Mouse (Mus musculus): Measurements from ENCODE around the gene Add1. TPM values are rescaled to one million over a fixed set of nuclear protein-coding genes. Genes with fewer than 3 reads are reported as not detected.

The Add1 gene
- polyA plus RNA-seq, 1 experiment from 2014 or later: 182 TPM

DNA sequence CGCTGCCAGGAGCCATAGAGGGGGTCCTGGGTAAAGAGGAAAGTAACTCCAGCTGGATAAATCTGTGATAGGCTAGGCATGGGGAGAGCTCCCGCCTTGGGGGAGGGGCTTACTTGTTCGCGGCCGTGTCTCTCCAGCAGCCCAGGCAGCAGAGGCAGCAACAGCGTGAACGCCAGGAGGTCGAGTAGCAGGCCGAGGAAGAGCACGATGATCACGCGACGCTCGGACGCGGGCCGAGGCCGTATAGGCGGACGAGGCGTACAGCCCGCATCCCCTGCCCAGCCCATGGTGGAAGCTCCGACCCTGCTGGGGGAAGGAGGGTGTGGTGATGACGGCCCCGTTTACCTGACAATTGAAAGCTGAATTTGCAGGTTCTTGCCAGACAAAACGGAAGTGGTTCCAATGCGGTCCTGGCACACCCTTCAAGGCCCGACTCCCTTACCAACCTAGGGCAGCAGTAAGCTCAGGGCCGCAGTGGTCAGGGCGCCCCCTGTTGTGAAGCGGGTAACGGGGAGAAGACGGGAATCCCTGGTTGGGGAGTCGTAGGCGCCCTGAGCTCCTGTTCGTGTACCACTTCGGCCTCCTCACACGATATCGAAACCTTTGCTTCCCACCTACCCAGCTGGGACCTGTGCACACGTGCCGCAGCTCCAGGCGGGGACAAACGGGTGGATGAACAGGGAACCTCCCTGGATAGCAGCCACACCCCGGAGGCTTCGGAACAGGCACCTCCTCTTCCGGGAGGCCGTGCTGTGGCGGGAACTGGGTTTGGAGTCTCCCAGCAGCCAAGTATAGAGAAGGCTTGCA lies 63.2 kb downstream of the Add1 start, which contains the start of gene Mfsd10:
Gene Mfsd10, minus strand, starts transcription at position 732 of the 807 bp plus-strand sequence.
- Histone ChIP-seq H3K27ac (peak within 1 kb of the TSS; percentile 90), H3K9me3 (no peaks in the 10 kb centered on the region), H3K36me3 (replicated peaks) (peaks cover 85% of the 10 kb centered on the region), H3K4me1 (peaks cover 31% of the 10 kb centered on the region), H3K27me3 (ENCODE audit: poor library complexity, severe bottlenecking) (no peaks in the 10 kb centered on the region), H3K4me3 (peak within 1 kb of the TSS; percentile 65)
- WGBS: under 1% methylated on average over 48 of the region's 48 CpGs
- DNase-seq (ENCODE audit: extremely low spot score, low spot score): peak; percentile 78

DNA sequence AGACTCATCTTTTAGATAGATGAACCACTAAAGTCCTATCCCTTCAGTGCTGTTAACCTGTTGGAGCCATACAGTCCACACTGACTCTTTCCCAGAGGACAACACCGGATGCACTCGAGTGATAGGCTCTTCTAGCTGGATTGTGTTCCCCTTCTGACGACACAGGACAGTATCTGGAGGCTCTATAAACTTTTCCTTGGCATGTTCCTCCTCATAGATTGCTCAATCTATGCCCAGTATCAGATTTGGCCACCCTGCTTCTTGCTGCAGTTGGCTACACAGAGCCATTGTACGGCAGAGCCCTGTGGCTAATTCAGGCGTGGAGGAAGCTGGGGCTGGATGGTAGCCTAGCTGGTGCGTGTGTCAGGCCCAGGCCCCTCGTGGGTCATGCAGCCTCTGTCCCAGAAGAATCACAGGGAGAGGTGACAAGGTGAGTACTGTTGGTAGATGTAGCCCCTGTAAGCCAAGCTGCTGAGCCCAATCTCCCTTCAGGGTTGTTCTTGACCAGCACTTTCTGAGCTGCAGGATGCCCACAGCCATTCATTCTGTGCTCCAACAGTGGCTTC lies 64.2 kb downstream of the Add1 start:
- H3K4me1 ChIP-seq: peaks cover 31% of the 10 kb centered on the region
- peak overlapping the region; percentile 65 for H3K4me3 ChIP-seq
- no peaks in the 10 kb centered on the region for H3K9me3 ChIP-seq
- no peak for DNase-seq (ENCODE audit: extremely low spot score, low spot score)
- WGBS: 80% methylated on average over 7 of the region's 7 CpGs
- H3K27ac ChIP-seq: peak overlapping the region; percentile 90; the same call in 1 of the 2 replicates
- H3K36me3 ChIP-seq (replicated peaks): peaks cover 80% of the 10 kb centered on the region
- no peaks in the 10 kb centered on the region for H3K27me3 ChIP-seq (ENCODE audit: poor library complexity, severe bottlenecking)

DNA sequence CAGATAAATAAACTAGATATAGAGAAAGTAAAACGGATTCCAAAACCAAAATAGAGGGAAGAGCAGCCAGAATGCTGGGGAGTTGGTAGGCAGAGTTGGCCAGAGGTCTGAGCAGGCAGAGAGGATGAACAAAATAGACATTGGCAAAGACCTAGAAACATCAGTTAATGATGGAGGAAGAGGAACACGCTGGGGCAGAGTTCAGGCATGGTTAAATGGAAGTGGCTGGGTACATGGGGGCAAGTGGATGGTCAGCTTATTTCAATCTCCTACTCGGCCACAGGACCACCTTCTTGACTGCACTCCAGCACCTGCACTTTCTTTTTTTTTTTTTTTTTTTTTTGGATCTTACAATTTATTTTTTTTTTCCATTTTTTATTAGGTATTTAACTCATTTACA lies 68.5 kb downstream of the Add1 start:
- DNase-seq (ENCODE audit: extremely low spot score, low spot score): no peak
- Histone ChIP-seq H3K4me1 (peaks cover 9% of the 10 kb centered on the region), H3K9me3 (no peaks in the 10 kb centered on the region), H3K27ac (no peak overlapping the region), H3K36me3 (replicated peaks) (peaks cover 91% of the 10 kb centered on the region), H3K4me3 (no peak overlapping the region), H3K27me3 (ENCODE audit: poor library complexity, severe bottlenecking) (no peaks in the 10 kb centered on the region)
- 90% methylated on average over 3 of the region's 3 CpGs for WGBS

DNA sequence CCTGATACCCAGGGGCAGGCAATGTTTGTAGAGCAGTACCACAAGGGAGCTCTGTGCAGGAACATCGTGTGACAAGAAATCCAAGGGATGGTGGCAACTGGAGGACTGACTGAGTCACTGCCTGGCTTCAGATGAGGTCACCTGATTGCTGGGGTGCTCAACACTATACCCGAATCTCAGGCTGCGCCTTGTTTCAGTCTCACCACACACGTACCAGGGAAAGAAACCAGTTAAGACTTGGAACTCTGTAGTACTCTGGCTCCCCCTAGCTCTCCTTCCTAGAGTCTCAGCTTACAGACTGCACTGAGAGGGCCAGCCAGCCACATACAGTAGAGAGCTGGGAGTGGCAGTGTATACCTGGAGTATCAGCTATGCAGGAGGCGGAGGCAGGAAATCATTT lies 69.5 kb downstream of the Add1 start:
- H3K4me1 ChIP-seq: no peaks in the 10 kb centered on the region
- H3K9me3 ChIP-seq: no peaks in the 10 kb centered on the region
- H3K27me3 ChIP-seq (ENCODE audit: poor library complexity, severe bottlenecking): no peaks in the 10 kb centered on the region
- no peak overlapping the region for H3K4me3 ChIP-seq
- no peak overlapping the region for H3K27ac ChIP-seq
- WGBS: 80% methylated on average over 5 of the region's 5 CpGs
- DNase-seq (ENCODE audit: extremely low spot score, low spot score): no peak
- peaks cover 95% of the 10 kb centered on the region for H3K36me3 ChIP-seq (replicated peaks)

DNA sequence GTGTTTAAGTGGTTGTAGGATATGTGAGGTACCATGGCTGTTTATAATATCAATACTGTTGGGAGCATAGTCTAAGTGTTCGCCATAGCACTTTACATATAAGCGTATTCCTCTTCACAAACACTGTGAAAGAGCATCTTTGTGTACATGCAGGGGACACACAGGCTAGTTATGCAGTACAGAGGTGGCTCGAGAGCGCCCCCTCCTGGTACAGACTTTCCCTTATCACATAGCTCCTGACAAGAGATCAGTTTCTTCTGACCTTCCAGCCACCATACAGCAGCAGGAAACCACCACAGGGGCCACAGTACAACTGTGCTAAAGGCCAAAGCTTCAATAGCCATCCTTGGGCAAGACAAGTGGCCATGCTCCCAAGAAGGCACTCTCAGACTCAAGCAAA lies 74.1 kb downstream of the Add1 start:
- peaks cover 100% of the 10 kb centered on the region for H3K36me3 ChIP-seq (replicated peaks)
- WGBS: 48% methylated on average over 4 of the region's 4 CpGs

DNA sequence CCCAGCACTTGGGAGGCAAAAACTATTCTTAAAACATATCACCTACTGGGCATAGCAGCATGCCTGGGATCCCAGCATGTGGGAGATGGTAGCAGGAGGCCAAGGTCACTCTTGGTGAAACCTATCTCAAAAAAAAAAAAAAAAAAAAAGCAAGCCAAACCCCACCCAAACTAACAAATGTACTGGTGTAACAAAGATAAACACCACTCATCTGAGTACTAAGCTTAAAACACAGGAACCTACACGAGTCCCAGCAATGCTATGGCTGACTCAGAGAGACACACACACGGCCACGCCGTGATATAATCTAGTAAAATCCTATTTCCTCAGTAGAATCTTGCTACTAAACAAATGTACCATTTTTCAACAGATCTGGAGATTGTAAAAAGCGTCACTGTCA lies 79.5 kb downstream of the Add1 start:
- no peak for DNase-seq (ENCODE audit: extremely low spot score, low spot score)
- peaks cover 96% of the 10 kb centered on the region for H3K36me3 ChIP-seq (replicated peaks)

More for the DNA sequence above, 74.1 kb downstream of the Add1 start:
- Histone ChIP-seq H3K4me3 (no peak overlapping the region), H3K27ac (no peak overlapping the region), H3K9me3 (no peaks in the 10 kb centered on the region), H3K27me3 (ENCODE audit: poor library complexity, severe bottlenecking) (no peaks in the 10 kb centered on the region), H3K4me1 (no peaks in the 10 kb centered on the region)
- DNase-seq (ENCODE audit: extremely low spot score, low spot score): peak; percentile 69

DNA sequence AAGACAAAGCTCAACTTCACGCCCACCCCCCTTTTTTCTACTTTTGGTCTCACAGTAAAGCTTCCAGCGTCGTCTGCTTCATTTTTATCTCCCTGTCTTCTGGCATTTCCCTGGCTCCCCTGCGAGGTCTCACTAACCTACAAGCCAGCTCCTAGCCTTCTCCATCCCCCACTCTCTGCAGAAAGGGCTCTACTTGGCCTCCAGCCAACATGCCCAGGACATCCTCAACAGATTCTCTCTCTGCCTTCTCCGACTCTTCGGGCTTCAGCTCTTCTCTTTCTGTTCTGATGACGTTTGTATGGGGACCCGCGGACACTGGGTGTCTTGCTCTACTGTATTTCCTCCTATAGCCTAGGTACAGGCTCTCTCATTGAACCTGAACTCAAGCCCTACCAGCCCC lies 81.4 kb downstream of the Add1 start:
- peaks cover 80% of the 10 kb centered on the region for H3K36me3 ChIP-seq (replicated peaks)
- no peaks in the 10 kb centered on the region for H3K27me3 ChIP-seq (ENCODE audit: poor library complexity, severe bottlenecking)
- no peaks in the 10 kb centered on the region for H3K9me3 ChIP-seq
- no peak overlapping the region for H3K27ac ChIP-seq
- no peak for DNase-seq (ENCODE audit: extremely low spot score, low spot score)
- WGBS: 94% methylated on average over 9 of the region's 9 CpGs
- H3K4me1 ChIP-seq: peaks cover 8% of the 10 kb centered on the region
- no peak overlapping the region for H3K4me3 ChIP-seq

More for the DNA sequence above, 79.5 kb downstream of the Add1 start:
- no peaks in the 10 kb centered on the region for H3K4me1 ChIP-seq
- H3K4me3 ChIP-seq: no peak overlapping the region
- no peak overlapping the region for H3K27ac ChIP-seq
- 90% methylated on average over 5 of the region's 5 CpGs for WGBS
- H3K9me3 ChIP-seq: no peaks in the 10 kb centered on the region
- no peaks in the 10 kb centered on the region for H3K27me3 ChIP-seq (ENCODE audit: poor library complexity, severe bottlenecking)

DNA sequence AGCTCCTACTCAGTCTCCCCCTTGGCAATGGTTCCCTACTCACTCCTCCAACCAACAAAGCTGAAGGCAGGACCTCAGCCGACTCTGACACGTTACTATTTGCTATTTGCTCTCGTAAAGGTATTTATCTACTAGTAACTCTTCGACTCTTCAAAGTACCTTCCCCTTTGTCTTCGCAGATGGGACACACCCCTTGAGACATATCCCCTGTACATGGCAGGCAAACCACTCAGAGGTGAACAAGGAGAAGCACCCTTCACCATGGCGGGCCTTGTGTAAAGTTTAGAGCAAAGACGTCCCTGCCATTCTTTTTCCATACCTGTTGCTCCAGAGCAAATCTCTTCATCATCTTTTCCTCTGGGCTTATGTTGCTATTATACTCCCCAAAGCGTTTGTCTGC lies 84.1 kb downstream of the Add1 start:
- H3K27me3 ChIP-seq (ENCODE audit: poor library complexity, severe bottlenecking): peaks cover 10% of the 10 kb centered on the region
- H3K36me3 ChIP-seq (replicated peaks): peaks cover 53% of the 10 kb centered on the region
- WGBS: 93% methylated on average over 8 of the region's 8 CpGs
- no peak overlapping the region for H3K27ac ChIP-seq
- H3K4me1 ChIP-seq: peaks cover 16% of the 10 kb centered on the region
- DNase-seq (ENCODE audit: extremely low spot score, low spot score): no peak
- no peaks in the 10 kb centered on the region for H3K9me3 ChIP-seq
- H3K4me3 ChIP-seq: no peak overlapping the region

DNA sequence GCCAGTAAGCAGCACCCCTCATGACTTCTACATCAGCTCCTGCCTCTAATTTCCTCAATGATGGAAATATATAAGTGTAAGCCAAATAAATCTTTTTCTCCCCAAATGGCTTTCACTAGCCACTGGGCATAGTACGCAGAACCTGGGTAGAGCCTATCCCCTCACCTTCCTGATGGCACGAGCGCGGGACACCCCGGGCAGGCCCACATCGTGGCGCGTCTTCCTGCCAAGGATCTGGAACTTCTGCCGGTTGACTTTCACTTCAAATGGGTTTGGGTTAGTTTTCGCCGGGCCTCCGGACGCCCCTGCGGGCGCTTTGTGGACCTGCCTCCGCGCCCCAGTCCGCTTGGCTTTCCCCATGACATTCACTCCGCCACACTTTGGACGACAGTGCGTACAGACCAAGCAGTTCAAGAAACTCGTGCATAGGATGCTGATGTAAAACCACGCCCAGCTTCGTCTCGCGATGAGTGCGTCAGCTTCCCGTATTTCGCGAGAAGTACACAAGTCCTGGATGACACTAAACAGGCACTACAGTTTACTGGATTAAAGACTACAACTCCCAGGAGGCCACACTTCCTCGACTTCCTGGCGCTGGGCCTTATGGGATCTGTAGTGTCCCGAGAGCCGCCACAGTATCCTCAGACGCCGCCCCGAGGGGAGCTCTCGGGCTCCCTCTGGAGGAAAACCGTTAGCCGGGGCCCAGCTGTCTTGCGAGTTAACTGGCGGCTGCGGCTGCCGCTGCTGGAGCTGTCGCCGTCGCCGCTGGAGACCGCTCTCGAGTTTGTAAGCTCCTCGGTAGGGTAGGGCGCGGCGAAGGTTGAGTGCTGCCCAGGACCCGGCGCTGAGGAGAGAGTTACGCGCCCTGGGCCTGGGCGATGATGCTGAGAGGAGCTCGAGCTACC lies 86.5 kb downstream of the Add1 start, which contains the start of the genes Nop14 and Grk4:
Gene Nop14, minus strand, starts transcription at position 463 of the 905 bp plus-strand sequence.
Gene Grk4, plus strand, starts transcription at position 694 of the 905 bp plus-strand sequence.
- H3K4me3 ChIP-seq: peak within 1 kb of the TSS; percentile 81
- H3K27ac ChIP-seq: peak within 1 kb of the TSS; percentile 84
- H3K27me3 ChIP-seq (ENCODE audit: poor library complexity, severe bottlenecking): peaks cover 10% of the 10 kb centered on the region
- H3K9me3 ChIP-seq: no peaks in the 10 kb centered on the region
- H3K36me3 ChIP-seq (replicated peaks): peaks cover 30% of the 10 kb centered on the region
- under 1% methylated on average over 60 of the region's 60 CpGs for WGBS
- H3K4me1 ChIP-seq: peaks cover 16% of the 10 kb centered on the region
- peak; percentile 98 for DNase-seq (ENCODE audit: extremely low spot score, low spot score)

DNA sequence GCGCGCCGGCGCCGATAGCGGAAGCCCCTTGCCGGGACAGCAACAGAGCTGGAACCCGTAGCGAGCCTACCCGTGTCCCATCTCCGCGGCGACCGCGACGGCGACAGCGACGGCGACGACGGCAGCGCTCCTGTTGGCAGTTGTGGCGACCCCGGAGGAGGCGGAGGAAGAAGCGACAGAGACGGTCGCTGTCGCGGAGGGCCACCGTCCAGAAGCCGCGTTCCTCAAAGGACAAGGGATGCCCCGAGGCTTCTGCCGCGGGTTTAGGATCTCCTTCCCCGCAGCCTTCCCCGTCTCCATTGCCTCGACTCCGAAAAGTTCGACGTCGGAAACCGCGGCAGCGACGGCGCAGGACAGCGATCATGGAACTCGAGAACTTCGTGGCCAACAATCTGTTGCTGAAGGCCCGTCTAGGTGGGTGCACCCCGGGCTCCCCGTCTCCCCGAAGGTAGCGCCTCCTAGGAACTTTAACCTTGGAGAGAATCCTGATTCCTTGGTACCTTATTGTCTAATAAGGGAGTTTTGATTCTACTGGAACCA lies 87.2 kb downstream of the Add1 start:
- under 1% methylated on average over 57 of the region's 57 CpGs for WGBS
- H3K27ac ChIP-seq: peak overlapping the region; percentile 84
- no peak for DNase-seq (ENCODE audit: extremely low spot score, low spot score)

DNA sequence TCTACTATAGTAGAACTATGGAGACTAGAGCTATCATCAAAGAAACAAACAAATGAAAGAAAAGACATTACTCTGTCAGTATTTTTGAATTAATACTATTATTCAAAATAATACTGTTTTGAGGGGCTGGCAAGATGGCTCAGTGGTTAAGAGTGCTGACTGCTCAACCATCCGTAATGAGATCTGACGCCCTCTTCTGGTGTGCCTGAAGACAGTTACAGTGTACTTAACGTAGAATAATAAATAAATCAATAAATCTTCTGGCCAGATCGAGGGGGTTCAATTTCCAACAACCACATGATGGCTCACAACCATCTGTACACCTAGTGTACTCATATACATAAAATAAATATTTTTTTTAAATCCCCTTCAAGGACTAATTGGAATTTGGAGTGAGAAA lies 88.4 kb downstream of the Add1 start:
- WGBS: 83% methylated on average over 4 of the region's 4 CpGs
- no peak overlapping the region for H3K27ac ChIP-seq
- no peaks in the 10 kb centered on the region for H3K9me3 ChIP-seq
- H3K4me1 ChIP-seq: peaks cover 16% of the 10 kb centered on the region
- no peak overlapping the region for H3K4me3 ChIP-seq
- no peak for DNase-seq (ENCODE audit: extremely low spot score, low spot score)
- peaks cover 11% of the 10 kb centered on the region for H3K36me3 ChIP-seq (replicated peaks)
- H3K27me3 ChIP-seq (ENCODE audit: poor library complexity, severe bottlenecking): peaks cover 10% of the 10 kb centered on the region

More for the DNA sequence above, 87.2 kb downstream of the Add1 start:
- Histone ChIP-seq H3K9me3 (no peaks in the 10 kb centered on the region), H3K4me1 (peaks cover 16% of the 10 kb centered on the region), H3K27me3 (ENCODE audit: poor library complexity, severe bottlenecking) (peaks cover 10% of the 10 kb centered on the region), H3K36me3 (replicated peaks) (peaks cover 22% of the 10 kb centered on the region), H3K4me3 (peak overlapping the region; percentile 81)

DNA sequence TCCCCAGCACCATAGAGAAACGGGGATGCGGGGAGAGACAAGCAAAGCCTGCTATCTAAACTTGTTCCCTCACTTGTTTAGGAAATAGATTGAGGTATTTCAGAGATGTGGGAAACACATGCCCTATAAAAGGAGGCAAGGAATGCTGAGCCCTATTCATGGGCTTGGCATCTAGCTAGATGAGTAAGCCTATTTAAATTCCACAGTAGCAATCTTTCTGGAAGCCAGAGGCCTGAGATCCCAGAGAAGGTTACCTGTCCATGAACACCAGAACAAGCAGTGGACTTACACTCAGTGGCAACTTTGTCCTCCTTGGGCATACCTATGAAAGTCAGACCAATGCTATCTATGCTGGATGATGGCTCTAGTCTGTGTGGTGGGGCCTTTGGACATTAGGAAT lies 89.8 kb downstream of the Add1 start:
- Histone ChIP-seq H3K36me3 (replicated peaks) (peaks cover under 1% of the 10 kb centered on the region), H3K27me3 (ENCODE audit: poor library complexity, severe bottlenecking) (peaks cover 10% of the 10 kb centered on the region), H3K4me1 (peaks cover 16% of the 10 kb centered on the region), H3K4me3 (no peak overlapping the region), H3K9me3 (no peaks in the 10 kb centered on the region), H3K27ac (no peak overlapping the region)
- no peak for DNase-seq (ENCODE audit: extremely low spot score, low spot score)
- WGBS: 100% methylated on average over 2 of the region's 2 CpGs

Measured in forebrain, embryonic 10.5 days (tissue).